Mouse (Mus musculus): ENCODE results near the gene Aspm.
"Not testable (repeated sequence)": the region's sequence is repeated elsewhere in the genome, so short reads cannot be mapped to it uniquely, and the experiment has no call there.

The Aspm gene

GRCm38 (mm10) chr1:139454340-139455225 is at the start of gene Aspm:
Gene Aspm (plus strand): TSS chr1:139454772.
- DNase-seq (ENCODE audit: low spot score) = peak; percentile 91

GRCm38 (mm10) chr1:139405766-139406165 is 48.8 kb upstream of the Aspm start:
- DNase-seq (ENCODE audit: low spot score) = no peak

GRCm38 (mm10) chr1:139407701-139408100 is 46.9 kb upstream of the Aspm start:
- no peak for DNase-seq (ENCODE audit: low spot score)

GRCm38 (mm10) chr1:139412365-139412764 is 42.2 kb upstream of the Aspm start:
- not testable (repeated sequence) for DNase-seq (ENCODE audit: low spot score)

- DNase-seq (ENCODE audit: low spot score) = no peak
Observed at GRCm38 (mm10) chr1:139413465-139413864, 41.1 kb upstream of the Aspm start.

- DNase-seq (ENCODE audit: low spot score) = no peak
Observed at GRCm38 (mm10) chr1:139421521-139421874, 33.1 kb upstream of the Aspm start.

- DNase-seq (ENCODE audit: low spot score) = peak; percentile 85
Observed at GRCm38 (mm10) chr1:139421875-139422791, 32.4 kb upstream of the Aspm start, which contains the start of gene Zbtb41. Gene Zbtb41 (plus strand): TSS chr1:139422288.

GRCm38 (mm10) chr1:139422941-139423340 is 31.6 kb upstream of the Aspm start:
- DNase-seq (ENCODE audit: low spot score) = peak; percentile 15

GRCm38 (mm10) chr1:139423931-139424330 is 30.6 kb upstream of the Aspm start:
- no peak for DNase-seq (ENCODE audit: low spot score)

- no peak for DNase-seq (ENCODE audit: low spot score)
Observed at GRCm38 (mm10) chr1:139425006-139425405, 29.6 kb upstream of the Aspm start.

- DNase-seq (ENCODE audit: low spot score) = peak; percentile 8
Observed at GRCm38 (mm10) chr1:139438373-139438772, 16.2 kb upstream of the Aspm start.

- not testable (repeated sequence) for DNase-seq (ENCODE audit: low spot score)
Observed at GRCm38 (mm10) chr1:139443103-139443502, 11.5 kb upstream of the Aspm start.

- peak; percentile 11 for DNase-seq (ENCODE audit: low spot score)
Observed at GRCm38 (mm10) chr1:139455226-139455869, 776 bp downstream of the Aspm start.

- no peak for DNase-seq (ENCODE audit: low spot score)
Observed at GRCm38 (mm10) chr1:139460807-139461206, 6.2 kb downstream of the Aspm start.

GRCm38 (mm10) chr1:139465936-139466335 is 11.4 kb downstream of the Aspm start:
- DNase-seq (ENCODE audit: low spot score) = no peak

GRCm38 (mm10) chr1:139478898-139479297 is 24.3 kb downstream of the Aspm start:
- DNase-seq (ENCODE audit: low spot score) = no peak

- no peak for DNase-seq (ENCODE audit: low spot score)
Observed at GRCm38 (mm10) chr1:139480246-139480645, 25.7 kb downstream of the Aspm start.

GRCm38 (mm10) chr1:139481146-139481545 is 26.6 kb downstream of the Aspm start:
- no peak for DNase-seq (ENCODE audit: low spot score)

GRCm38 (mm10) chr1:139494630-139495029 is 40.1 kb downstream of the Aspm start:
- no peak for DNase-seq (ENCODE audit: low spot score)

GRCm38 (mm10) chr1:139495408-139495807 is 40.8 kb downstream of the Aspm start:
- DNase-seq (ENCODE audit: low spot score) = no peak

GRCm38 (mm10) chr1:139496212-139496611 is 41.6 kb downstream of the Aspm start:
- DNase-seq (ENCODE audit: low spot score) = no peak

GRCm38 (mm10) chr1:139499751-139500150 is 45.2 kb downstream of the Aspm start:
- DNase-seq (ENCODE audit: low spot score) = no peak
